Mouse (Mus musculus) lung, postnatal 4 days (tissue): Measurements from ENCODE around the gene Tada2b.

Experiments
- DNase-seq, 2 experiments: peaks; one replicate each; pipeline ENCODE4 v3.0.0; 2021

Gene Tada2b

DNA sequence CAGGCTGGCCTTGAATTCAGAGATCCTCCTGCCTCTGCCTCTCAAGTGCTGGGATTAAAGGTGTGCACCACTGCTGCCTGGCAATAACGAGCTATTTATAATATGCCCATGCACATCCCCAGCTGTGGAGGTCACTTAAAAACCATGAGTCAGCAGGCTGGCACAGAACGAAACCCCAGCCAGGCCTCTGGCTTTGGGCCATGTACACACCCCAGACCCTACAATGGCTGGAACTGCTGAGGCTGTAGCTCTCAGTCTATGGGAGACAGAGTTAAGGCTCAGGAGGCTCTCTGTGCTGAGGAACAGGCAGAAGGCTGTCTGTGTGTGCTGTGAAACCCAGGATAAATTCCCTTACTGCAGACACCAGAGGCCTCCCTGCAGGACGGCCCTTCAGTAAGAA lies 43.3 kb downstream of the Tada2b start:
- DNase-seq = no peak

DNA sequence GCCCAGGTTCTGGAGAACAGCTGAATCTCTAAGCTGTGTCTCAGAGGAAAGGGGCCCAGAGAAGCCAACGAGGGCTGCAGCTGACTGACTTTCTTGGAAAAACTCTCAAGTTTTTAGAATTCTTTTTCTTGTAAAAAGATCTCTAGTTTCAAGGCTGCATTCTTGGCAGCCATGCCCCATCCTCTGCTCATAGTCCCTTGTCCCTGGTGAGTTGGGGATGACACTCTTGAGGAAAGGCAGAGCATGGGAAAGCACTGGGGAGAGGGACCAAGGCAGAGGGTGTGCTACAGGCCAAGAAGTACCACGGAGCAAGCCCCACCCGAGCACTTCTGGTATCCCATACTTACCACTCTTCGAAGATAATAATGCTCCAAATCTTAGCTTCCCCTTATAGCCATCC lies 47.2 kb downstream of the Tada2b start:
- no peak for DNase-seq

DNA sequence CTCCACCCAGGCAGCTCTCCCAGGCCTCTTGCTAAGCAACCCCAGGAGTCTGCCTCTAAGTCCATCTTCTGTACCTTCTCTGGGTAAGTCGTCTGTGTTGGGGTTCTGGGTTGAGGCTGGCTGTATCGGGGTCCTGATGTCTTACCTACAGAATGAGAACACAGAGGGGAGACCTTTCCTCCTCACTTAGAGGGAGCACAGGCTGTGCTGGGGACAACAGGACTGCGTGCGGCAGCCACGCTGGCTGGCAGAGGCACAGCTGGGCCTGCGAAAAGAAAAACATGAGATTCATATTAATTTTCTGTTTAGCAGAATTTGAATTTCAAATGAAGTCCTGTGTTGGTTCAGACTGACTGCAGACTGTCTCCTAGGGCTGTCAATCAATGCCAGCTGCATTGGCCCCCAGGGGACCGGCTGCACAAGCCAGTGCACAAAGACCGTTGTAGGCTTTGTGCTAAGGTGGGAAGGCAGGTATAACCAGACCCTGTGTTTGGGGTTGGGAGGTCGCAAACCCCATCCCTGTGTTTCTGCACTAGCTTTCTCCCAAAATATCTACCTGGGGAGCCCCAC lies 49.6 kb downstream of the Tada2b start:
- no peak for DNase-seq

DNA sequence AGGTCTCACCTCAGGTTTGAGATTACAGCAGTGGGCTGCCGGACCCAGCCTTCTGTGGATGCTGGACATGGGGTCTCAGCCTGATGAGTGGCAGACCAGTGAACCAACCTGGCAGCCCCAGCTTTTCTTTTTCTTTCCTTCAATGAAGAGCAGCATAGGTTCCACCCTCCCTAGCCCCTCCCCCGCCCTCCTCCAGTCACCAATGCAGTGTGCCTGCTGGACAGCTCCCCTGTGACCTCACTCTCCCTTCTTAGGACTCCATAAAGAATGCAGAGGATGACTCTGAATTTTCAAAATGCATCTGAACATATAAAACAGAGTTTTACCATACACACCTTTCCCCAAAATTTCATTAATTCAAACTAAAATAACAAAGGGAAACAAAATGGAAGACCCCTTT lies 52.4 kb downstream of the Tada2b start:
- no peak for DNase-seq

DNA sequence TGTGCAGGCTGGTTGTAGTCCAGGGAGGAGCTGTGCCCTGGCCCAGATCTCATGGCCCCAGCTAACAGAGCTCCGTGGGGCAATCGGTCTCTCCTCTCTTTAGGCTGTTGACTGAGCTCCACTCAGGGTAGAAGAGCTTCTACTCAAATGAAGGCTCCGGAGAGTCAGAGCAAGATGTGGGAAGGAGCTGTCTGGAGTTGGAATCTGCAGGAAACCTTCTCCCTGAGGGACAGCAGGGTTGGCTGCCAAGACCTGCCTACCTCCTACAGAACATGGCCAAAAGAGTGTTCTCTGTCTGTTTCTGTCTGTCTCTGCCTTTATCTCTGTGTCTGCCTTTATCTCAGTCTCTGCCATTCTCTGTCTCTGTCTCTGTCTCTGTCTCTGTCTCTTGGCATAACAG lies 54.5 kb downstream of the Tada2b start:
- no peak for DNase-seq

DNA sequence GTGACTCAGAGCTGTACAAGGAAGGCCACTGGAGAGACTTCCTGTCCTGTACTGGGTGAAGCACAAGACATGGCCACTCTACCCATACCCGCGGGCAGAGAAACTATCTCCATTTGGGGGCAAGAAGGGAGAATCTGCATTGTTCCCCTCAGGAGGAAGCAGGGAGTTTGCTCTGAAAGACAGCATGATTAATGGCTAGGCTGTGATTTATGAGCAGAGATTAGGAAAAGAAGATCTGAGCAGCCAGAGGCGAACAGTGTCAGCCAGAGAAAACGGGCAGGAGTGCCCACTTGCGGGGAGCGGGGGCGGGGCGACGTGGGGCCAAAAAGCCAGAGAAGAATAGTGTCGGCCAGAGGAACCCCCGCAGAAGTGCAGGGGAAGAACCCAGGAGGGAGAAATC lies 56.3 kb downstream of the Tada2b start:
- no peak for DNase-seq

DNA sequence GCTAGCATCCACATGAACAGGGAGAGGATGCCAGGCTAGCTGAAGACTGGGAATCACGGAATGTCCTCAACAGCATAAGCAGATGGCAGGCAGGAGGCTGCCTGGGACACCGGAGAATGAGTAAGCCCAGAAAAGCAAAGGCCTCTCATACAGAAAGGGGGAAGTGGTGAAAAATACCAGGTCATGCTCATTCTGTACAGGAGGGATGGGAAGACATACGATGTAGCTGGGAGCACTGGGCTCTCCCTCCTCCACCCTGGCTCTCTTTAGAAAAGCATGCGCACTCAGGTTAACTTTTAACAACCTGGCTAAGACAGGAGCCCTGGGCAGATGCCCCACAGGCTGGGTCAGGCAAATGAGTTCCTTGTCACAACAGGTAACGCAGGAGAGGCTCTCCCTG lies 57.7 kb downstream of the Tada2b start:
- DNase-seq = no peak

DNA sequence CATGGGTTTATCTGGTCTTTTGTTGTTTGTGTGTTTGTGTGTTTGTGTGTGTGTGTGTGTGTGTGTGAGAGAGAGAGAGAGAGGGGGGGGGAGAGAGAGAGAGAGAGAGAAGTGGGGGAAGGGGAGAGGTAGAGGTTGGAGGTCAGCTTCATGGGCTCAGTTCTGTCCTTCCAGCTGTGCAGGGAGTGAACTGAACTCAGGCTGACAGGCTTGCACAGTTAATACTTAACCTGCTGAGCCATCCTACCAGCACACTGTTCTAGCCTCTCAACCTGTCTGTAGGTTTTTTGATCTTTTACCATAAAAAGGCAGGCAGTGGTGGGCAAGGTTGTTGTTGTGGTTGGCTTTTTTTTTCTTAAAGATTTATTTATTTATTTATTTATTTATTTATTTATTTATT lies 59.4 kb downstream of the Tada2b start:
- no peak for DNase-seq
